Mouse (Mus musculus): ENCODE measurements around the gene Mrps7.

DNA sequence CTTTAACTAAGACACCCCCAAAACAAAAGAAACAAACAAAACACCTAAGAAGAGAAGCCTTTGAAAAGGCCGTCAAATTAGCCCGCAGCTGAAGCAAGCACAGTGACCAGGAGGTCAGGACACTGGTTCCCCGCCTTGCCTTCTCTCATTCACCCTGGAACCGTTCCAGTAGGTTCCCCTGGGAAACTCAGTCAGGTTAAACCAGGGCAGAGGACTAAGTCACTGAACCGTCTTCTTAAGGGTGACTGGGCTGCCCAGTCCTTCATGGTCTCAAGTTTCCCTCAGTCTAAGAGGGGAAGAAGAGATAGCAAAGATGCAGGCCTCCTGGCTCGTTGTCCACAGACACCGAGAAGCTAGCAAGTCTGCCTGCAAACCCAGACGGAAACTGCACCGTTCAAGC lies 22.2 kb downstream of the Mrps7 start:
- no peak for TF ChIP-seq CTCF (IDR thresholded peaks at IDR 0.05; ENCODE audit: control insufficient read depth, insufficient read depth, insufficient replicate concordance, low read depth, low read length)
- no peak for TF ChIP-seq POLR2A (IDR thresholded peaks at IDR 0.05; ENCODE audit: control insufficient read depth, low read depth, low read length)

Data from testis, adult 2 months (tissue).